Mouse (Mus musculus) small intestine, adult 2 months (tissue): ENCODE measurements around the gene Lrch3.

Source experiments
- CTCF ChIP-seq: fragments of 200-500 bp; IDR thresholded peaks from 2 replicates; pipeline ENCODE4 v1.5.1; 2012; ENCODE audit warnings: low read depth, mild to moderate bottlenecking, control low read depth, inconsistent platforms, low read length, moderate library complexity, mixed read lengths; ENCODE audit not compliant: insufficient replicate concordance, insufficient read length; ENCODE audit errors: extremely low read depth
- POLR2A ChIP-seq: fragments of 200-500 bp; IDR thresholded peaks from 2 replicates; pipeline ENCODE4 v1.6.1; 2012; ENCODE audit warnings: low read depth, mild to moderate bottlenecking, control low read depth, inconsistent platforms, low read length, moderate library complexity

GRCm38 (mm10) chr16:32951074-32951473, 37.2 kb downstream of the Lrch3 start:
- TF ChIP-seq CTCF, result peak; percentile 59; the same call in 1 of the 2 replicates
- no peak for TF ChIP-seq POLR2A
